Mouse (Mus musculus): ENCODE measurements around the gene Ltb4r1.

Gene Ltb4r1

DNA sequence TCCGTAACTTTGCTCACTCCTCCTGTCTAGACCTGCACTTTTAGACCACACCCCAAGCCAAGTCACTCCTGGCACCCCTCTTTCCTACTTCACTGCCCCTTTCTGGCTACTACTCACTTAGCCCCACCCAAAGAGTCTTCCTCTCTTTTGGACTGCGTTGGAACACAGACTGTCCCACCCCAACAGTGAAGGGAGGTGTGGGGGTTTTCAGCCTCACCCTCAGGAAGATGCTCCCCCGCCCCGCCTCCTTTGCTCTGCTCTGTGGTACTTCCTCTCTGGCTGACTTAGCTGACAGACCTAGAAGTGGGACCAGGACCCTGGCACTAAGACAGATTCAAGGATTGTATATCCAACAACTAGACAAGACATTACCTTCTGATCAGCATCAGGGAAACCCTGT is at the start of gene Ltb4r1:
Ltb4r1 (plus strand) TSS at position 267 of the 400 bp plus-strand sequence.
- in situ Hi-C loops (cut with MboI, MseI), result no loop called here

DNA sequence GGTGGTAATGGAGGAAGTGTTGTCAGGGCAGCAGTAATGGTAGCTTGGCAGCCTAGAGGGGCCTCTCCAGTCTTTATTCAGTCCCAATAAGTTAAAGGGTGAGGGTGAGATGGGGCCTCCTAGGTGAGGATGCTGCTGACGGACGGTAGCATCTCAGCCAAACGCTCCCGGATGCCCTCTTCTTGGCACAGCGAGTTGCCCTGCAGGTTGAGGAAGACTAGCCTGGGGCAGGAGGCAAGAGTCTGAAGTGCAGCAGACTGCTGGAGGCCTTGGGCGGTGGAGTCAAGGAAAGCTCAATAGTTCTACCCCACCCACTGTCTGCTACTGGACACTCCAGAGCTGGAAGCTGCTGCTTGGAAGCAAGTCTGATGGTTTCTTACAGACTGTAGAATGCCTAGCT is 49.5 kb upstream of the Ltb4r1 start:
- in situ Hi-C loops (cut with MboI, MseI), result no loop called here

DNA sequence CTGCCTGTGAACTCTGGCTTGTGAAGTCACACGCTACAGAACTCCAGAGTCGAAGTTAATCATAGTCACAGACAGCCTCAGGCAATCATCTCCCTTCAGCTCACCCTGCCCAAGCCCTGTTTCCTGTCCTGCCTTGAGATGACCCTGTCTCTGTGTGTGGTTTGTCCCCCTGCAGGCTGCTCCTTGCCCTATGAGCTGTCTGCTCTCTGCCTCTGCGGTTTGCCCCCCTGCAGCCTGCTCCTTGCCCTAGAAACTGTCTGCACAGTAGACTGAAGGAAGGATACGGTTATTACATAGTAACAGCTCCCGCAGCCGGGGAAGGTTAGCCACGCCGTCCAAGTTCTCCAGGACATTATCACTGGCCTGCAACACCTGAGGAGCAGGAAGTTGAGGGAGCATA is 48.9 kb upstream of the Ltb4r1 start:
- in situ Hi-C loops (cut with MboI, MseI), result no loop called here

DNA sequence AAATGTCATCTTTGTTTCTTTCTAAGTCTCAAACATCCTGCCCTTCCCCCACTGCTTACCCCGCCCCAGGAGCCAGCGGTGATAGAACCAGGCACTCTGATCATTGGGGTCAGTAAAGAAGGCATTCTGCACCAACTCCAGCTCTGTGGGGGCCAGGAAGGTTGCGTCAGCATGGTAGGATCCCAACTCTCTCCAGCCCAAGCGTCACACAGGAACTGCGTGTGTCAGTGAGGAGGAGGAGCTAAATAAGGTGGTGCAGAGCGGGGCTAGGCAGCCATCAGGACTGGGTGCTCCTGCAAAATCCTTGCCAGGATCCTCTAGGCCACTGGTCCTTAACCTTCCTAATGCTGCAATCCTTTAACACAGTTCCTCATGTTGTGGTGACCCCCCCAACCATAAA is 46.0 kb upstream of the Ltb4r1 start:
- in situ Hi-C loops (cut with MboI, MseI), result loop anchor here in 1 of 2 experiments (5.0 kb wide), 1 partner anchor 82 kb away; the partner anchor contains the start of genes Gm49378 and Ipo4

DNA sequence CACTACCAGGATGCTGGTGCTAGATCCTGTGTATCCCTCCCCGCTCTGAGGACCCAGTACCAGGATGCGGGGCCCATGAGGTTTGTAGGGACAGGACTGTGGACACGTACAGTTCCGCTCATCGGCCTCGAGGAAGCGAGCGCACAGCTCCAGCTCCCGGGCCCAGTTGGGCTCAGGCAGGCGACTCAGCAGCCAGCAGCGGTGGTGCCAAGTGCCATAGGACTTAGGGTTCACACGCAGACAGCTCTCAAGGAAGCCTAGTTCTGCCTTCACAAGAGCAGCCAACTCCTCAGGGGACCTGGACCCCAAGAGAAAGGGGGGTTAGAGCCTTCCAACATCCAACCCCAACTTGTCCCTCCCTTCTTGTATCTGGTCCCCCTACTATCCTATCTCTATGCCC is 45.1 kb upstream of the Ltb4r1 start:
- in situ Hi-C loops (cut with MboI, MseI), result loop anchor here in 1 of 2 experiments (5.0 kb wide), 1 partner anchor 83 kb away; the partner anchor contains the start of genes Gm49378 and Ipo4

DNA sequence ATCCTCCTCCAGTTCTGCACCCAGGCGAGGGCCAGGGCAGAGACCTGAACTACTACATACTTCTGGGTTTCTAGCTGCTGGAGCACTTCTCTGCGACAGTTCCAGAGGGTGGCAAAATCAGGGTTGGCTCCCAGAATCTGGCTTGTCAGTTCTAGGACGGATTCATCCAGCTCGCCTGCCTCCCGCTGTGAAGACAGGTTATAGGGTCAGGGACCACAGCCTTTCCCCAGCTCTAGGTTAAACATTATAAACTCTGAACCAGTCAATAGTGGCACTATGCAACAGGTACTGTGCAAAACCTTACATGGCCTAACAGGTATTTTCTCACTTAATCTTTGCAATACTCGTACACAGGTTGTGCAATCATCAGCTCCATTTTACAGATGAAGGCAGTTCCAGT is 44.7 kb upstream of the Ltb4r1 start:
- in situ Hi-C loops (cut with MboI, MseI), result loop anchor here in 1 of 2 experiments (5.0 kb wide), 1 partner anchor 84 kb away; the partner anchor contains the start of genes Gm49378 and Ipo4

DNA sequence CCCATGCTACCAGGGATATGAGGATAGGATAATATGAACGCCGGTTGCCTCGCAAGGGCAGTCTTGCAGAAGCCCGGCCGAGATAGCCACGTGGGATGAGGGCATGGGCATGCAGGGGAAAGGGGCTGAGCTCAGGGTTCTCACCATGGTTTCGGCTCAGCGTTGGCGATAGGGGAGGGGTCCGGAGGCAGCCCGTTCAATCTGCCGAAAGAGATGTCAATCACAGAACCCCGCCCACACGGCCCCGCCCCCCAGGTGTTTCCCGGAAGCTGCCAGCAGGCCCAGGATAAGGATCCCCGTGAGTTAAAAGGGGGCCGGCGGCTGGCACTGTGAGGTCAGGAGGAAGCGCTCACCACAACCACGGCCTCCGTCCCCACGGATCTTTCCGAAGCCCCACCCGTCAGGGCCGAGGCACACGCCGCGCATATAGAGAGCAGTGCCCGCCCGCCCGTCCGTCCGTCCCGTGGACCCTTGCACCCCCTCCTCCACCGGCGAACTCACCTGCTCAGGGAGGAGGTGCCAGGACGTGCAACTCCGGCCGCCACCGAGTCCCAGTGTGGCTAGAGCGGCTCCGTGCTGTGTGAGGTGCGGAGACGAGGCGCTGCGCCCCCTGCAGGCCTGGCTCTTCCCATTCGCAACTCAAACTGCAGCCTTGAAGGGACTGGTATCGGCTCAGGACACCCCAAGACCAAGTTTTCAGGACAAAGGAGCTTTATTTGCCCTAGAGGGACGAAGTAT is 43.9 kb upstream of the Ltb4r1 start, which contains the start of gene Rabggta:
Rabggta (minus strand) TSS at position 564 of the 738 bp plus-strand sequence.
- in situ Hi-C loops (cut with MboI, MseI), result loop anchor here in 1 of 2 experiments (5.0 kb wide), 1 partner anchor 85 kb away; the partner anchor contains the start of genes Gm49378 and Ipo4

DNA sequence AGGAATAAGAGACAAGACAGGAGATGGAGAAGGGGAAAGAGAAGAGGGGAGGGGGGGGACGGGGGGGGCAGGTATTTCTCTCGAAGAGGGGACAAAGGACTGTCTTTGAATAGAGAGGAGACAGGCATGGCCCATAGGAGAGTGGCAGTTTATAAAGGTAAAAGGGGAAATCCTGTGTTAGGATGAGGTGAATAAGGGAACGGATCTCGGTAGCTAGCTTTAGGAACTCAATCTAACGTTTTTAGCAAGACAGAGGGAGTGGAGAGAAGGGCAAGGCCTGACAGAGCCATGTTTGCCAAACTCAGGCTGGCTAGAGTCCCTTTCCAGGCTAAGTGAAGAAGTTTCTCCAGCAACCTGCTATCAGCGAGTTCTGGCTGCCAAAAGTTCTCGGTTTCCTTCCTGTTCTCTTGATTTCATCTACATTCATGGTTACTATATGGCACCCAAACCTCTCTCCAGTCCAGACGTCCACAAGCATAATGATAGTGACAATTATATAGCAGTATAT is 43.3 kb upstream of the Ltb4r1 start:
- in situ Hi-C loops (cut with MboI, MseI), result loop anchor here in 1 of 2 experiments (5.0 kb wide), 1 partner anchor 85 kb away; the partner anchor contains the start of genes Gm49378 and Ipo4

DNA sequence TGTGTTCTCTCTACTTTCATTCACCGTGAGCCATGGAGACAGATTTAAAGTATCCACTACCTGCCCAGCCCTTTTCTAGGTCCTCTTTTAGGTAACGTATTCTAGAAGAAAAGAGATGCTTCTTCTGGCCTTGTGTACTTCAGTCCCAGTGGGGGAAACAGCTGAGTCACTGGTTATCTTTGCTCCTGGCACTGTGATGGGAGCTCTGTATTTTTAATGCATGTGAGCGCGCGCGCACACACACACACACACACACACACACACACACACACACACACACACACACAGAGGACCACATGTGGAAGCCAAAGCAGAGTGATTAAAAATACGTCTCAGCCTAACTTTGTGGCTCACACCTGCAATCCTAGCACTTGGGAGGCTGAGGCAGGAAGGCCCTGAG is 42.3 kb upstream of the Ltb4r1 start:
- in situ Hi-C loops (cut with MboI, MseI), result loop anchor here in 1 of 2 experiments (5.0 kb wide), 1 partner anchor 86 kb away; the partner anchor contains the start of genes Gm49378 and Ipo4

DNA sequence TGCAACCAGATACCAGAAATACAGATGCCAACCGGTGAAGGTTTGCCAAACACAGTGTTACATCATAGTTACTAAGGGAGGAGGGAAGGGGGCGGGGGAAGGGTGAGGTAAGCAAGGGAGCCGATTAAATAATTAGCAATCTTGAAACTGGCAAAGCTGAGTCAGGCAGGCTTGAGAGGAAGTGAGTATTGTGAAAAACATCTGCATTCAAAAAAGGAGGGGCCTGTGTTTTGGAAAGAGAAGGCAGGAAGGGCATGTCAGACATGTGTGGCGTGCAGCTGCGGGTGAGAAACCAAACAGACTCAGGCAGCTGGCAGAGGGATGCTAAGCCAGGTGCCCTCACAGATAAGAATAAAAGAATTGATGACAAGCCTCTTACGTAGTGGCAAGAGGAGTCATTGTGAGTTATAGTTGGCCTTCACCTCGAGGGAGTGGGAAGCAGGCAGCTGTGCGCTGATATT is 41.3 kb upstream of the Ltb4r1 start:
- in situ Hi-C loops (cut with MboI, MseI), result loop anchor here in 1 of 2 experiments (5.0 kb wide), 1 partner anchor 87 kb away; the partner anchor contains the start of genes Gm49378 and Ipo4

DNA sequence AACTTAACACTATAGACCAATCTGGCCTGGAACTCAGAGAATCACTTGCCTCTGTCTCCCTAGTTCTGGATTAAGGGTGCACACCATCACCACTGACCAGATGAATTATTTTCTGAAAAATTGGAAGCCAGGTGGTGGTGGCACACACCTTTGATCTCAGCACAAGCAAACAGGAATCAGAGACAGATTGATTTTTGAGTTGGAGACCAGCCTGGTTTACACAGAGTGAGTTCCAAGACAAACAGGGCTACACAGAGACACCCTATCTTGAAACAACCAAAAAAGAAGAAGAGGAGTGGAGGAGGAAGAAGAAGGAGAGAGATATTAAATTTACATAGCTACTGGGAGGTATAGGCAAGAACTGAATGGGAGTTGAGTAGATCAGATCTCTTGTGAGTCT is 39.5 kb upstream of the Ltb4r1 start:
- in situ Hi-C loops (cut with MboI, MseI), result no loop called here

DNA sequence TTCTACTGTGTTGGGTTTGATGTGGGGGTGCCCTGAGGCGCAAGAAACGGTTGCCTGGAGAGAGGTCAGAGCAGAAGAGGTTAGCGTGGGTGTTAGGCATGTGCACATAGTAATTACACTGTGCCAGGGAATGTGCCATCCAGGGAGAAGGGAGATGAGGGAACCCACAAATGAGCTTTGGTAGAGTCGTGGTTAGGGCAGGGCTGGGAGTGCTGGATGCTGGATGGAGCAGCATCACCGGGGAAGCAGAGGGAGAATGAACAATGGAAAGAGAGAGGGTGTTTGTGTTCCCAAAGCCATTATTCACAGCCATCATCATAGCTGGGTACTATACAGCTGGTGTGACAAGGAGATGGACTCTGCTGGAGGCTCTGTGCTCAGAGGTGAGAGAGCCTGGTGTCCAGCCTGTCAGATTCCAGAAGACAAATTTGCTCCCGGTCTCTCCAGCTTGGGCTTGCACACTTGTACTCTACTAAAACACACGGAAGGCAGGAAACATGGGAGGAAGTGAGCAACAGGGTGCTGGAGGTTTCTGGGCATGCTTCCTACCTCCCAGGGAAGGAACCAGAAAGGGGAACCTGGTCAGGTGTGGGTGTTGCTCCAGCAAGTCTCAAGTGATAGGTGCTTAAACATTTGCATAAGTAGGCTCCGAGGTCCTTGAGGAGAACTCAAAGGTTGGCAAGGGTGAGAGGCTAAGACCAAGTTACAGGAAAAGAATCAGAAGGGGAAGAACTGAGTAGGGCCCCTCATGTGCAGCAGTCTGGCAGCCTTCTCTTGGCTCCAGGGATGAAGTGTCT is 37.7 kb upstream of the Ltb4r1 start:
- in situ Hi-C loops (cut with MboI, MseI), result no loop called here

DNA sequence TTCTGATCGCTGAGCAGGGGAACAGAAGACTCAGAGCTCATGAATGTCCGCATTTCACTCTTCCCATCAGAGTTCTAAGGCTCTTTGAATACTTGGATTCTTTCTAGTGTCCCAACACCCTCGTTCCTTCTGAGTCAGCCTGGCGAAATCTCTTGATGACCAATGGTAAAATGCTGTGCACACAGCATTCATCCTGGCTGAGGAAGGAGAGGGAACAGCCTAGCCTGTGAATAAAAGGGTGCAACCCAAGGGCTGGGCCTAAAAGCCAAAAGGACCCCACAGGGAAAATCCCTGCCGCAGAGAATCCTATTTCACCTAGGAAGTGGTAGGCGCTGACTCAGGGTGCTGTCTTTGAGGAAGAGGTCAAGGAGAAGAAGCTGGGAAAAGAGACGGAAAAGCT is 35.6 kb upstream of the Ltb4r1 start:
- in situ Hi-C loops (cut with MboI, MseI), result no loop called here

DNA sequence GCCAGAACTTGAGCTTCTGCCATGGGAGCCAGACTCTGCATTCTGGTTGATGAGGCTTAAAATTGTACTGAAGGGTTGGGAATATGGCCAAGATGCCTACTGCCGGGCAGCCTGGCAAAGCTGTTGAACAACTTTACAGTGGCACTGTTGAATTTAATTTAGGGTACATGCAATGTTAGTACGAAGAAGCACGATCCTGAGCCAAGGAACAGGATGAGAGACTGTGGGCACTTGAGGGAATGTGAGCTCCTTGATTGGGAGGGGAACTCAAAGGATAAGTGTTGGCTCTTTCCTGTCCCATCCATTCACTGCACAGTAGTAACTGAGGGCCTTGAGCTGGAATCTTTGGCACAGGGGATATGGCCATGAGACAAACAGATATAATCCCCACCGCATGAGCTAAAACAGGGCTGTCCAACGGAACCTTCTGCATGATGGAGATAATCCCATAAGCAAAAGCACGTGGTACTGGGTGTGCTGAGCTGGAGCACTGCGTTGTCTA is 35.2 kb upstream of the Ltb4r1 start:
- in situ Hi-C loops (cut with MboI, MseI), result no loop called here

DNA sequence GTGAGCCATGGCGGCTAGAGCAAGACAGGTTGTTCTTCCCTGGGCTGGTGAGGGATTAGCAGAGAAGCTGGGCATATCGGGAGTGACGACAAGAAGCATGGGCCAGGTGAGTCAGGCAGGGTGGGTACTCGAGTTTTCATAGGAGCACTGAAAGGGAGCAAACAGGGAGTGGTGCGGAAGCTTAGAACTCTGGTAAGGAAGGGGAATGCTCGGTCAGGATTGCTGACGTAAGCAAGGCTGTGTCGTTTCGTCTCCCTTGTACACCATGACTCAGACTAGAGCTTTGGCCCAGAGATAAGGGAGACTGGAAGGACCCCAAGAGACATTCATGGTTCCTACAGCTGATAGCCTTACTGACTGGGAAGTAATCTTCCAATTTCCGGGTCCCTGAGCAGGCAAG is 31.9 kb upstream of the Ltb4r1 start:
- in situ Hi-C loops (cut with MboI, MseI), result no loop called here

DNA sequence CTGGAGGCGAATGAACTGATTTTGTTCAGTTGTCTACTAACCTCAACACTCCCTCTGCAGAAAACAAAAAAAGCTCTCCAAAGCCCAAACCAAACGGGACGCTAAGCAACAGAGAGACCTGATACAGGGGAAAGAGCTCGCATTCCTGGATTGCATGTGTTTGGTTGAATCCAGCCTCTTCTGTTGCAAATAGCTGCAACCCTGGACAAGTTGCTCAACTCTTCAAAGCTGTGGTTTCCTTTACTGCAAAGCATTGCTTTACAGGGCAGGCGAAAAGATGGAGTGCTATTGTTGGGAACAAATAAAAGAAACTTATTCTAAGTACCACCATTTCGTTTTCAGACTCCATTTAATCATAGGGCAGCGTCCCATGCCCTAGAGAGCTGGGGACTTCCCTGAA is 30.9 kb upstream of the Ltb4r1 start:
- in situ Hi-C loops (cut with MboI, MseI), result no loop called here

DNA sequence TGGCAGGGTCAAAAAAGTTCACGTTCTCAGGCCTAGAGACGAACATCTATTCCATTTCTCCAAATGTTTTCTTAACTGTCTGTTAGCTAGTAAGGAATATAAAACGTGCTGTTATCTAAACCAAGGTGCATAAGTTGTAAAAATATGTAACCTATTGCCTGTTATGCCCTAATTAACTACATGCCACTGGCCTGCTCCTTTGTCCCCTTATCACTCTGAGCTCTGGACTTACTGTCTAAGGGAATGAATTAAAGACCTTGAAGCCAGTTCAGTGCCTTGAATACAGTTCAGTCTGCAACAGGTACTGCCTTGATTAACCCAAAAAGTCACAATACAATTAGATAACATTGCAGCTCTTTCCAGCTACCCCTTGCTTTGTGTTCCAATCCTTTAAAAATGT is 30.4 kb upstream of the Ltb4r1 start:
- in situ Hi-C loops (cut with MboI, MseI), result no loop called here

DNA sequence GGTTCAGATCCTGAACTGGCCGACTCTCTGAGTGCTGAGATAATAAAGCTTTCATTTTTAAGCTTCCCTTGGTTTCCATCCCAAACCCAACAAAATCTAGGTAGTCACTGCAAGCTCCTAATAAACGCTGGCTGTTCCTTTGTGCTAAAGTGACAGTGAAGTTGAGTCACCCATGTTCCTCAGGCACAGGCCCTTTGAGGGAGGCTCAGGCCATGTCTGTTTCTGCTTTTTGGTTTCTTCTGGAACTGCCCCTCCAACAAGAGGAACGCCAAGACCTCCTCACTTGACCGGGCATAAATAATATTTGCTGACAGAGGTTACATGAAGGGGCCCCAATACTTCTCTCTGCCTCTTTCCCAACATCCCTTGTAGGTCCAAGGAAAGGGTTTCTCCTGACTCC is 30.0 kb upstream of the Ltb4r1 start:
- in situ Hi-C loops (cut with MboI, MseI), result no loop called here

DNA sequence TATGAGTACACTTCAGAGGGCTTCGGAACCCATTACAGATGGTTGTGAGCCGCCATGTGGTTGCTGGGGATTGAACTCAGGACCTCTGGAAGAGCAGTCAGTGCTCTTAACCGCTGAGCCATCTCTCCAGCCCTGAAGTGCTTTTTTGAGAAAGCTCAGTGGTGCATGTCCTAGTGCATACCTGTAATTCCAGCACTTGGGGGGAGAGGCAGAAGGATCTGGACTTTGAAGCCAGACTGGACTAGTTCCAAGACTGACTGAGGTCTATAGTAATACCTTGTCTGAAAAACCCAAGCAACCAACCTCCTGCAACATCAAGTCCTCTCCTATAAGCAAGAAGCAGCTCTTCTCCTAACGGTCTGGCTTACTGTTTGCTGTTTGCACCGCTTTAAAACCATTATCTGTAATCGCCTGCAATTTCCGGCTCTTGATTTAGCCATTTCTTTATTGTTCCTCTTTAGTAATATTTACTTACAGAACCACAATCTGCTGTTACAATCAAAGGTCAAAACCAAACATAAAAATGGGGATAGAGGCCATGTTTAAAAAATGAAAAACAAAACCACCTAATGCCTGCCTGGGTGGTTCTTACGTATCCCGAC is 28.6 kb upstream of the Ltb4r1 start:
- in situ Hi-C loops (cut with MboI, MseI), result no loop called here

DNA sequence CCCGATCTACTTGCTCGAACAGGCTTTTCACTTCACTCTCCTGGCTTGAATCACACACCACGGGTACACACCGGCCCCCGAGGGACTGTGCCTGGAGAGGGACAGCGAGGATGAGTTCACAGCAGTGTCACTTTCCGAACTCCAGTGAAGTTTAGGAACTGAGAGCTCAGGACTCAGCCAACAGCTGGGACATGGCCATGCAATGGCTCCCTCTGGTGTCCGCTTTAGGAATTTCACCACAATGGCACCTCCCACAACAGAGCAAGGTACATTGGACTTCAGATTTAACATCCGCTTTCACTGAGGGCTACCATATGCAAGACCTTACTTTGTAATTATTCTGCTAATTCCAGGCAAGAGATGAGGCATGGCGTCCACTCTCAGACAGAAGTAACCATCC is 22.1 kb upstream of the Ltb4r1 start:
- in situ Hi-C loops (cut with MboI, MseI), result loop anchor here (5.0 kb wide), 1 partner anchor 61 kb away; the partner anchor contains the start of gene Tinf2 (in 2 of the 2)

DNA sequence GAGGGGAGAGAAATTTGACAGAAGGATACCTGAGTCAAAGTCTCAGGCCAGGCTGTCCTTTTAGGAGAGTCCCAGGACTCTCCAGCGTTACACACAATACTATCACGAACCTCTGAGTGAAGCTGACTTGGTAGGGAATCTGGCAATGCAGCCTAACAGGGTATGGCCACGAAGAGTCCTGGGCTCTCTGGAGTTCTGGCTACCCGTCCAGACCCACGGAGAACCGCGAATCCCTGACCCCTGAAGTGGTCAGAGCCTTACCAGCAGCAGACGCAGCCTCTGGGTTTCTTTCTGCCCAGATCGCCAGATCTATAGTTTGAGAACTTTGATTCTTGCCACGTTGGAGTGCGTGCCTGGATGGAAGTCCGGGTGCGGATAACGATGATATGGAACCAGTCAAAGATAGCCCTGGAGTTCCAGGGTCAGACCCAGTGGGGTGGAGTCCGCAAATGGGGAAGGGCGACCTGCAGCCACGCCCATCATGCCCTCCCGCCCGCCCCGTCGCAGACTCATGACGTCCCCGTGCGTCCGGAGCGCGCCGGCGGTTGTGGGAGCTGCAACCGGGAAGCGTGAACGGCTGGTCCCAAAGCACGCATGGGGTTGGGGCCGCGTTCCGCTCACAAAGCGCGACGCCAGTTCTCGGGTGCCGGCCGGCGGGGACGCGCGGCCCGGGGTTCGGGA is 20.4 kb upstream of the Ltb4r1 start, which contains the start of the genes Dhrs1 and Nop9:
Dhrs1 (minus strand) TSS at position 511 of the 681 bp plus-strand sequence.
Nop9 (plus strand) TSS at position 514 of the 681 bp plus-strand sequence.
- in situ Hi-C loops (cut with MboI, MseI), result no loop called here
